Mouse (Mus musculus): ENCODE data around the gene Sprr2j-ps.

Sprr2j-ps gene

GRCm38 (mm10) chr3:92417782-92418181, at the start of gene Sprr2j-ps:
Gene Sprr2j-ps (plus strand): TSS chr3:92418082.
- DNase-seq = no peak

- DNase-seq = no peak
Observed at GRCm38 (mm10) chr3:92373613-92374012, 44.3 kb upstream of the Sprr2j-ps start.

GRCm38 (mm10) chr3:92385385-92385784, 32.5 kb upstream of the Sprr2j-ps start, which contains the start of gene Sprr2h:
Gene Sprr2h (plus strand): TSS chr3:92385685.
- DNase-seq = no peak

- no peak for DNase-seq
Observed at GRCm38 (mm10) chr3:92394301-92394700, 23.6 kb upstream of the Sprr2j-ps start.

- DNase-seq = no peak
Observed at GRCm38 (mm10) chr3:92407691-92408090, 10.2 kb upstream of the Sprr2j-ps start, which contains the start of gene Sprr2i. Gene Sprr2i (plus strand): TSS chr3:92407991.

- no peak for DNase-seq
Observed at GRCm38 (mm10) chr3:92429323-92429722, 11.4 kb downstream of the Sprr2j-ps start, which contains the start of gene Gm9774. Gene Gm9774 (minus strand): TSS chr3:92429423.

GRCm38 (mm10) chr3:92432282-92432681, 14.4 kb downstream of the Sprr2j-ps start, which contains the start of gene Sprr2k:
Gene Sprr2k (plus strand): TSS chr3:92432582.
- DNase-seq = no peak

GRCm38 (mm10) chr3:92438689-92439088, 20.8 kb downstream of the Sprr2j-ps start, which contains the start of gene Sprr1b:
Gene Sprr1b (minus strand): TSS chr3:92438789.
- no peak for DNase-seq

GRCm38 (mm10) chr3:92440177-92440576, 22.3 kb downstream of the Sprr2j-ps start:
- DNase-seq = no peak

GRCm38 (mm10) chr3:92455151-92455550, 37.3 kb downstream of the Sprr2j-ps start:
- no peak for DNase-seq

- no peak for DNase-seq
Observed at GRCm38 (mm10) chr3:92458620-92459019, 40.7 kb downstream of the Sprr2j-ps start, which contains the start of gene Sprr3. Gene Sprr3 (minus strand): TSS chr3:92458720.

- DNase-seq = no peak
Observed at GRCm38 (mm10) chr3:92466576-92466975, 48.7 kb downstream of the Sprr2j-ps start.

- DNase-seq = no peak
Observed at GRCm38 (mm10) chr3:92467424-92467823, 49.5 kb downstream of the Sprr2j-ps start.
